Mouse (Mus musculus): ENCODE results near the gene Pate2.

- TF ChIP-seq CTCF (IDR thresholded peaks at IDR 0.05; ENCODE audit: extremely low read depth, insufficient read depth, low read length) (no peak), POLR2A (IDR thresholded peaks at IDR 0.05; ENCODE audit: extremely low read depth, insufficient read depth, low read length) (no peak)
These were observed 34.2 kb upstream of the Pate2 start for GRCm38 (mm10) chr9:35535876-35536275.

Measured in cortical plate, adult 2 months (tissue).